Mouse (Mus musculus) heart, adult 2 months (tissue): ENCODE data around the gene Rbms1. TPM values are rescaled to one million over a fixed set of nuclear protein-coding genes. Genes with fewer than 3 reads are reported as not detected.

Source experiments
- DNase-seq, 2 experiments: peaks; one replicate each; pipeline ENCODE4 v3.0.0; 2021
- H3K27ac ChIP-seq: fragments of 200-600 bp; 2 replicates; pipeline ENCODE4 v1.8.1; 2022
- H3K27me3 ChIP-seq: fragments of 200-500 bp; 2 replicates; pipeline ENCODE4 v1.6.1; 2012; ENCODE audit warnings: mild to moderate bottlenecking, low read length, inconsistent platforms, mixed read lengths; ENCODE audit not compliant: control insufficient read depth, insufficient read depth
- H3K36me3 ChIP-seq: fragments of 200-500 bp; 2 replicates; pipeline ENCODE4 v1.6.1; 2012; ENCODE audit warnings: low read length, inconsistent platforms; ENCODE audit not compliant: control insufficient read depth, insufficient read depth
- H3K4me1 ChIP-seq: fragments of 200-500 bp; 2 replicates; pipeline ENCODE4 v1.6.1; 2011; ENCODE audit warnings: low read length; ENCODE audit not compliant: control insufficient read depth, insufficient read depth
- H3K4me3 ChIP-seq: fragments of 200-600 bp; 2 replicates; pipeline ENCODE4 v1.8.1; 2022
- H3K79me2 ChIP-seq: fragments of 200-500 bp; replicated peaks from 2 replicates; pipeline ENCODE4 v1.6.1; 2012; ENCODE audit warnings: mild to moderate bottlenecking, inconsistent platforms, low read length, moderate library complexity, mixed read lengths; ENCODE audit not compliant: control insufficient read depth, insufficient read depth
- H3K9ac ChIP-seq: fragments of 200-500 bp; 2 replicates; pipeline ENCODE4 v1.6.1; 2012; ENCODE audit warnings: low read depth, mild to moderate bottlenecking, control low read depth, inconsistent platforms, low read length, mixed read lengths
- CTCF ChIP-seq: fragments of 200-600 bp; IDR thresholded peaks from 2 replicates; pipeline ENCODE4 v1.8.1; 2022; ENCODE audit warnings: antibody characterized with exemption, mild to moderate bottlenecking, moderate library complexity
- EP300 ChIP-seq: fragments of 200-500 bp; IDR thresholded peaks from 2 replicates; pipeline ENCODE4 v1.6.1; 2011; ENCODE audit warnings: low read depth, low read length, control low read depth; ENCODE audit not compliant: insufficient read depth
- POLR2A ChIP-seq: fragments of 200-500 bp; IDR thresholded peaks from 2 replicates; pipeline ENCODE4 v1.6.1; 2011; ENCODE audit warnings: mild to moderate bottlenecking, low read depth, low read length, control low read depth; ENCODE audit not compliant: insufficient read depth
- WGBS: fragments of 180-500 bp; shearing (Covaris S2); methylation state at CpG from one replicate; pipeline ENCODE4 v1.1.7; 2018; 5-methylcytosine and 5-hydroxymethylcytosine counted together
- intact Hi-C: fragments of 180-260 bp; cut with DNase I; formaldehyde crosslinking; loops from one replicate; pipeline ENCODE4 v1.15.1; 2025
- polyA plus RNA-seq: library from polyadenylated mRNA; depleted of rRNA; stranded (reverse); fragments of >200 nt; gene quantifications from 2 replicates; pipeline ENCODE4 v1.2.3, GENCODE M21; 2012
- total RNA-seq, 2 experiments: library from RNA; stranded (reverse); gene quantifications; 2 replicates each; pipeline ENCODE4 v1.2.3; 2021

The Rbms1 gene
- total and polyA plus RNA-seq, 3 experiments: 44.5 to 79.4 (median 48.7) TPM

DNA sequence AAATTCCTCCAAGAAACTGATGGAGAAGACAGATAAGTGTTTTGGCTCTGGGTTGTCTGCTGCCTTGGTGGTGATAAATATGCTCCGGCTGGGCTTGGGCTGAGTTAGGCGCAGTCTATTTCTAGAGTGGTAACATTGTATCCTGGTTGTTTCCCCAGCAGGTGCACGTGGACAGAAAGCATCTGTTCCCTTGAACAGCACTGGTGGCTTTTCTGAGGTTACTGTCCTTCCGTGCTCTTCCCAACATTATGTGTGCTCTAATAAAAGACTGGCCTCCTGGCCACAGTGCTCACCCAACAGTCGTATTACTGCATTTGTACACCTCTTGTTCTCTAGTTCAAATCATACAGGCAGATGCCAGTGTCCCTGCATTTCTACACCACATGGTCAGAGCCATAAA, 250.1 kb downstream of the Rbms1 start:
- H3K4me3 ChIP-seq: no peak overlapping the region
- 62% methylated on average over 5 of the region's 5 CpGs for WGBS

GRCm38 (mm10) chr2:60712483-60712882, 250.5 kb downstream of the Rbms1 start:
- H3K4me3 ChIP-seq: no peak overlapping the region
- no peaks in the 10 kb centered on the region for H3K27me3 ChIP-seq
- peaks cover 14% of the 10 kb centered on the region for H3K4me1 ChIP-seq
- 77% methylated on average over 6 of the region's 6 CpGs for WGBS
- H3K27ac ChIP-seq: peak overlapping the region; percentile 70
- intact Hi-C loops: no loop called here
- no peaks in the 10 kb centered on the region for H3K79me2 ChIP-seq
- DNase-seq: no peak
- H3K36me3 ChIP-seq: peaks cover 5% of the 10 kb centered on the region
- TF ChIP-seq POLR2A: no peak
- H3K9ac ChIP-seq: no peak overlapping the region; the same call in 1 of the 2 replicates

More for the DNA sequence above, 250.1 kb downstream of the Rbms1 start:
- peaks cover 5% of the 10 kb centered on the region for H3K36me3 ChIP-seq
- TF ChIP-seq EP300: 0 out of 2 replicates have a peak, but pooled peaks have one; percentile 36
- no peak for TF ChIP-seq POLR2A
- H3K79me2 ChIP-seq: no peaks in the 10 kb centered on the region
- H3K27ac ChIP-seq: peak overlapping the region; percentile 70
- intact Hi-C loops: no loop called here
- no peaks in the 10 kb centered on the region for H3K27me3 ChIP-seq
- peaks cover 14% of the 10 kb centered on the region for H3K4me1 ChIP-seq
- peak; percentile 18 to 37 for DNase-seq
- peak overlapping the region; percentile 23; the same call in 1 of the 2 replicates for H3K9ac ChIP-seq

DNA sequence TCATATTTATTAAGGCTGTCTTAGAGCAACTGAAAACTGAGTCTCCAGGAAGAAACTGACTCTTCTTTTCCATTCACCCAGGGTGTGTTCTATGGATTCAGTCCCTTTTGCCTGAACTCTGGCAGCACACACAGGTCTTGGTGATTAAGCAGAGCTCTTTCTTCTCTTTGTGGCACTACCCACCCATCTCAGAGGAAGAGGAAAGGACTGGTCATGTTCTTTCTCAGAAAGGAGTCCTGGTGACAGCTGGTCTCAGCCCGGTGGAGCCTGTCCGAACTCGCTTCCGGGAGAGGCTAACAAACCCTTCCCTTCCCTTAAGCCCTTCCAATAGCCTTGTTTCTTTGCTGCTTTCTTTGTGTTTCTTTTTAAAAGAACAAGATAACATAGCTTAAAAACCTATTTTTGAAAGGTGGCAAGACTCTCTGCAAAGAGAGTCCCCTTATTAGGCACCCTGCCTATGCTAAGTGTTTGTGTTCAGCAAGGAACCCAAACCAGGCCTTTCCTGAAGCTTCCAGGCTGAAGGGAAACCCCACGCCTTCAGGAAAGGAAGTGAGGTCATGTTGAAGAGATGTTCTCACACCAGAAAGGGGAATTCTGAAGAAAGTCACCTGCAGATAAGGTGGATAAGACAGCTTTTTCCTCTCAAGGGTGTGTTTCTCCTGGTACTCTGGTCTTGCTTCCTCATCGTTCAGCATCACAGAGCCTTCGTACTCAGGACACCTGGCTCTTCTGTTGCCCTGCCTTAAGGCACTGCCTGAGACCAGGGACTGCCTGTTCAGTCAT, 251.7 kb downstream of the Rbms1 start:
- intact Hi-C loops: no loop called here
- Histone ChIP-seq H3K79me2 (no peaks in the 10 kb centered on the region), H3K27me3 (no peaks in the 10 kb centered on the region), H3K4me3 (no peak overlapping the region), H3K4me1 (peaks cover 14% of the 10 kb centered on the region), H3K36me3 (peaks cover 5% of the 10 kb centered on the region), H3K9ac (peak overlapping the region; percentile 12; the same call in 1 of the 2 replicates), H3K27ac (peak overlapping the region; percentile 70)
- no peak for TF ChIP-seq POLR2A
- TF ChIP-seq EP300: no peak
- peak in 1 of 2 experiments; percentile 24 for DNase-seq
- WGBS: 38% methylated on average over 7 of the region's 7 CpGs

GRCm38 (mm10) chr2:60710317-60710716, 252.7 kb downstream of the Rbms1 start:
- H3K4me3 ChIP-seq: no peak overlapping the region
- intact Hi-C loops: no loop called here

GRCm38 (mm10) chr2:60708671-60709070, 254.3 kb downstream of the Rbms1 start:
- H3K27ac ChIP-seq: no peak overlapping the region
- 38% methylated on average over 3 of the region's 3 CpGs for WGBS
- no peak for DNase-seq

More at GRCm38 (mm10) chr2:60710317-60710716, 252.7 kb downstream of the Rbms1 start:
- DNase-seq: no peak
- TF ChIP-seq EP300: no peak
- TF ChIP-seq CTCF: no peak
- TF ChIP-seq POLR2A: no peak
- no peaks in the 10 kb centered on the region for H3K27me3 ChIP-seq
- H3K79me2 ChIP-seq: no peaks in the 10 kb centered on the region
- no peak overlapping the region for H3K27ac ChIP-seq
- 87% methylated on average over 4 of the region's 4 CpGs for WGBS
- peaks cover 14% of the 10 kb centered on the region for H3K4me1 ChIP-seq
- H3K36me3 ChIP-seq: peaks cover 5% of the 10 kb centered on the region
- H3K9ac ChIP-seq: no peak overlapping the region

GRCm38 (mm10) chr2:60706866-60707265, 256.1 kb downstream of the Rbms1 start:
- Histone ChIP-seq H3K27ac (peak overlapping the region; percentile 48), H3K4me1 (peaks cover 7% of the 10 kb centered on the region), H3K9ac (no peak overlapping the region), H3K79me2 (no peaks in the 10 kb centered on the region), H3K36me3 (peaks cover 2% of the 10 kb centered on the region), H3K4me3 (no peak overlapping the region), H3K27me3 (no peaks in the 10 kb centered on the region)
- peak; percentile 19 to 40 for DNase-seq
- TF ChIP-seq CTCF (no peak), POLR2A (no peak), EP300 (no peak)
- WGBS: 52% methylated on average over 3 of the region's 3 CpGs
- intact Hi-C loops: no loop called here

More at GRCm38 (mm10) chr2:60708671-60709070, 254.3 kb downstream of the Rbms1 start:
- no peaks in the 10 kb centered on the region for H3K27me3 ChIP-seq
- H3K4me1 ChIP-seq: peaks cover 7% of the 10 kb centered on the region
- intact Hi-C loops: no loop called here
- no peak overlapping the region for H3K4me3 ChIP-seq
- no peak for TF ChIP-seq CTCF
- TF ChIP-seq POLR2A: no peak
- no peak for TF ChIP-seq EP300
- no peaks in the 10 kb centered on the region for H3K79me2 ChIP-seq
- H3K36me3 ChIP-seq: peaks cover 3% of the 10 kb centered on the region; the same call in 1 of the 2 replicates
- H3K9ac ChIP-seq: no peak overlapping the region
